Mouse (Mus musculus) thymus, adult 2 months (tissue): ENCODE results near the gene Itgb5. TPM values are rescaled to one million over a fixed set of nuclear protein-coding genes. Genes with fewer than 3 reads are reported as not detected.

Experiments
- DNase-seq: peaks from one replicate; pipeline ENCODE4 v3.0.0; 2021
- H3K27ac ChIP-seq: fragments of 200-500 bp; 2 replicates; pipeline ENCODE4 v1.5.1; 2012; ENCODE audit warnings: low read length, control low read depth; ENCODE audit not compliant: control insufficient read depth, insufficient read depth
- H3K27me3 ChIP-seq: fragments of 200-500 bp; 2 replicates; pipeline ENCODE4 v1.6.1; 2012; ENCODE audit warnings: mild to moderate bottlenecking, low read length, moderate library complexity, mixed read lengths; ENCODE audit not compliant: control insufficient read depth, insufficient read depth
- H3K36me3 ChIP-seq: fragments of 200-500 bp; 2 replicates; pipeline ENCODE4 v1.6.1; 2012; ENCODE audit warnings: mild to moderate bottlenecking, low read length, moderate library complexity; ENCODE audit not compliant: control insufficient read depth, insufficient read depth
- H3K4me1 ChIP-seq: fragments of 200-500 bp; replicated peaks from 2 replicates; pipeline ENCODE4 v1.6.1; 2012; ENCODE audit warnings: low read length; ENCODE audit not compliant: control insufficient read depth, insufficient read depth
- H3K4me3 ChIP-seq: fragments of 200-500 bp; 2 replicates; pipeline ENCODE4 v1.5.1; 2012; ENCODE audit warnings: mild to moderate bottlenecking, low read length, control low read depth, moderate library complexity; ENCODE audit not compliant: control insufficient read depth, insufficient read depth
- CTCF ChIP-seq: fragments of 200-500 bp; IDR thresholded peaks from 2 replicates; pipeline ENCODE4 v1.5.1; 2012; ENCODE audit warnings: mild to moderate bottlenecking, control low read depth, low read length, moderate library complexity, borderline replicate concordance; ENCODE audit not compliant: control insufficient read depth, poor library complexity, insufficient read depth; ENCODE audit errors: extremely low read depth
- POLR2A ChIP-seq: fragments of 200-500 bp; IDR thresholded peaks from 2 replicates; pipeline ENCODE4 v1.6.1; 2012; ENCODE audit warnings: mild to moderate bottlenecking, low read length, control low read depth, moderate library complexity; ENCODE audit not compliant: control insufficient read depth, poor library complexity, insufficient read depth; ENCODE audit errors: extremely low read depth
- WGBS: fragments of 180-500 bp; shearing (Covaris S2); methylation state at CpG from one replicate; pipeline ENCODE4 v1.1.7; 2018; 5-methylcytosine and 5-hydroxymethylcytosine counted together
- polyA plus RNA-seq: library from polyadenylated mRNA; depleted of rRNA; stranded (reverse); fragments of >200 nt; gene quantifications from 2 replicates; pipeline ENCODE4 v1.2.3, GENCODE M21; 2012

Gene Itgb5
- polyA plus RNA-seq, 1 experiment = 28.3 TPM

DNA sequence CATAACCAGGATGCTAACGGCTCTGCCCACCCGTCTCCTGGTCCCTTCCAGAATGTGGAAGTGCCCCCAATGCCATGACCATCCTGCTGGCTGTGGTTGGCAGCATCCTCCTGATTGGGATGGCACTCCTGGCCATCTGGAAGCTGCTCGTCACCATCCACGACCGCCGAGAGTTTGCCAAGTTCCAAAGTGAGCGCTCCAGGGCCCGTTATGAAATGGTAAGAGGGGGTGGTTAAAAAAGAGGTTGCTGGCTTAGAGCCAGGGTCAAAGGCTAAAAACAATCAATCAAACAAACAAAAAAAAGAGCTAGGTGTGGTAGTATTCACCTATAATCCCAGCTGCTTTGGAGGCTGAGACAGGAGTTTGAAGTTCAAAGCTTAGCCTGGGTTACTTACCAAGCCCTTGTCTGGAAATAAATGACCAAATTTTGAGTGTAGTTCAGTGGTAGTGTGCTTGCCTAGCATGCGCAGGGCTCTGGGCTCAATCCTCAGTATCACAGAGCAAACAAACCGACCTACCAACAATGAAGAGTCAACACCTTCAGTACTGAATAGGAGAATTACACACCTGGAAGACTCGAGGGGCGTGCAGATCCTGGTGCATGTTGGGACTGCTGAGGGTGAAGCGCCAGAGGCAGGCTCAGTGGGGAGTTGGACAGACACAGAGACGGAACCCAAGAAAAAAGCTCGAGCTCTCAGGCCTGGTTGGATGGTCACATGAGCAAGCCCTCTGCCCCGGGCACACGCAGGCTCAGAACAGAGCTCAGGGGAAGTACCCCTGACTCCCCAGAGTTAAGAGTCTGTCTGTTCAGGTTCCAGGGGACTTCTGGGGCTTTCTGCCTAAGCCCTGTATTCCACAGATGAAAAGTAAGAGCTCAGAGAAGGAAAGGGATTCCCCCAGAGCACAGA, 118.5 kb downstream of the Itgb5 start:
- no peaks in the 10 kb centered on the region for H3K27me3 ChIP-seq
- no peaks in the 10 kb centered on the region for H3K4me1 ChIP-seq
- no peak overlapping the region for H3K4me3 ChIP-seq
- 94% methylated on average over 17 of the region's 17 CpGs for WGBS
- H3K36me3 ChIP-seq = no peaks in the 10 kb centered on the region
- TF ChIP-seq POLR2A (no peak), CTCF (no peak)
- no peak overlapping the region for H3K27ac ChIP-seq
- no peak for DNase-seq

DNA sequence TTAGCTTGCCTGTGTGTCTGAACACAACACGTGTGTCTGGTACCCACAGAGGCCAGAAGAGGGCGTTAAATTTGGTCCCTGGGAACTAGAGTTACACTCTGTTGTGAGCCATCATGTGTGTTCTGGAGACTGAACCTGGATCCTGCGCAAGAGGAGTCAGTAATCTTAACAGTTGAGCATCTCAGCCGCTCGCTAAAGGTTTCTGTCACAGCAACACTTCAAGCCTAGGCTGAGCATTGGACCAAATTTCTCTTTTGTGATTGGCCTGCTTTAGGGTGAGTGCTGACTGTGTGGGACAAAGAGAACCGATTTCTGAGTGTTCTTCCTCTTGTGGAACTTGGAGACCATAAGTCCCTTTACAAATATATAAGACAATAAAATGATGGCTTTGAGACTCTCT, 120.9 kb downstream of the Itgb5 start:
- no peak for TF ChIP-seq CTCF
- no peak for TF ChIP-seq POLR2A
- Histone ChIP-seq H3K4me1 (no peaks in the 10 kb centered on the region), H3K36me3 (peaks cover 22% of the 10 kb centered on the region), H3K27me3 (no peaks in the 10 kb centered on the region), H3K27ac (no peak overlapping the region), H3K4me3 (no peak overlapping the region)
- WGBS = 80% methylated on average over 6 of the region's 6 CpGs
- no peak for DNase-seq

DNA sequence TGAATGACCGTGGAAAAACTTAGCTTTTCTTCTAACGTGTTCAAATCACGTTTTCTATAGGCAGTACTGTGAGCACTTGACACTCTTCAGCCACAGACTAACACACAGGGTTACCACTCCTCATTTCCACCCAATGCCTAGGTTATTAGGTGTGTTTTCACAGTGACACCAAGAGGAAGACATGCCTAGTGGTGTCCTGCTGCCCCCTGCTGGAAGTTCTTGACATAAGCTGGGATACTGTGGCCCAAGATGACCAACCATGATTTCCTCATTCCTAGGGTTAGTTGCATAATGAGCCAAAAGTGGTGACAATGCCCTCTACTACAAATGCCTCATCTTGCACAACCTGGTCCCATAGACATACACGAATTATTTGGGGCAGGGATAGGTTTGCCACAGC, 121.4 kb downstream of the Itgb5 start:
- TF ChIP-seq CTCF (no peak), POLR2A (no peak)
- peak; percentile 73 for DNase-seq
- Histone ChIP-seq H3K27me3 (no peaks in the 10 kb centered on the region), H3K27ac (no peak overlapping the region), H3K4me1 (no peaks in the 10 kb centered on the region), H3K4me3 (no peak overlapping the region), H3K36me3 (peaks cover 26% of the 10 kb centered on the region)
- 22% methylated on average over 4 of the region's 4 CpGs for WGBS

DNA sequence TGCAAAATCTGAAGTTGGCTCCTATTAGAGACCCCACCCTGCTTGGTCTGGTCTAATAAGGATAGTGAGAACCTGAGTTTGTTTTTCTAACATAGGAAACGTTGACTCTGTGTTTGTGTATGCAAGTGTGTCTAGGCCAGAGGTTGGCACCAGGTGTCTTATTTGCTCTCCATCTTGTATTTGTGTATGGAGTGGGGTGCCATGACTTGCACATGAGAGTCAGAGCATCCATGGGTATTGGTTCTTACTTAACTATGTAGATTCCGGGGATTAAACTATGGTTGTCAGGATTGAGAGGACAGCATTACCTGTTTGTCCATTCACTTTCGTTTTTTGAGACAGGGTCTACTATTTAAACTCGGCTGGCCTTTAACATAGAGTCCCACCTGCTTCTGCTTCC, 123.5 kb downstream of the Itgb5 start:
- no peaks in the 10 kb centered on the region for H3K4me1 ChIP-seq
- WGBS = 96% methylated on average over 4 of the region's 4 CpGs
- H3K27ac ChIP-seq = no peak overlapping the region
- no peak for TF ChIP-seq CTCF
- no peak for TF ChIP-seq POLR2A
- H3K27me3 ChIP-seq = no peaks in the 10 kb centered on the region
- H3K36me3 ChIP-seq = peaks cover 44% of the 10 kb centered on the region
- H3K4me3 ChIP-seq = no peak overlapping the region
- DNase-seq = no peak

DNA sequence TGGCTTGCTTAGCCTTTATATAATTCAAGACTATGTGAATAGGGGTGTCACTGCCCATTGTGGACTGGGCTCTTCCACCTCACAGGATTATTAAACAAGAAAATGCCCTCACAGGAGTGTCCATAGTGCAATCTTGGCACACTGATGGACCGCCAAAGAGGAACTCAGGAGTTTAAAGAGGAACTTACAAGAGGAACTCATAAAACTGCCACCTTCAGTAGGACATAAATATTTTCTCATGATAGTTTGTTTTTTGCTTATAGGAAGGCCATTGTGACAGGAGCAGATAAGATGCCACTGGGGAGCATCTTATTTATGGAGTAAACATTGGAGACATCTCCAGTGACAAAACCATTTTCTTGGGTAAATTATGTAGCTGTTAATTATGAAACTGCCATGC, 125.3 kb downstream of the Itgb5 start:
- peaks cover 55% of the 10 kb centered on the region for H3K36me3 ChIP-seq
- 71% methylated on average over 1 of the region's 1 CpGs for WGBS
- no peak overlapping the region for H3K27ac ChIP-seq
- no peaks in the 10 kb centered on the region for H3K4me1 ChIP-seq
- no peak for DNase-seq
- H3K4me3 ChIP-seq = no peak overlapping the region
- TF ChIP-seq CTCF = no peak
- no peak for TF ChIP-seq POLR2A
- H3K27me3 ChIP-seq = no peaks in the 10 kb centered on the region

DNA sequence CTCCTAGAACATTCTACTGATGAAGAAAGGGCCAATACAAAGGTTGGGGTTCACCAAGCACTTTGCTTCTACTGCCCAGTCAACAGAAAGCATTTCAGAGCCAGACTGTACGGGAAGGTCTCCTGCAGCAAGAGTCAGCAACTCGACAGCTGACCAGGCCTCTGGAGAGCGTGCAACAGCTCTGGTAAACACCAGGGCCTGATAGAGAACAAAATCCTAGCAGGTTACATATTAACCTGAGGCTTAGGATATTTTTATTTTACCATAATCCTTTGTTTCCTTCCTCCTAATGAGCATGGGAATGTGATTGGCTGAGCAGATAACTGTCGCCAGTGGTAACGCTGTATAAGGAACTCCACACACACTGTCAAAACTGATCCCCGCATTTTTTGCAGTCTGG, 134.0 kb downstream of the Itgb5 start:
- peaks cover 21% of the 10 kb centered on the region for H3K36me3 ChIP-seq
- no peak for DNase-seq
- H3K4me3 ChIP-seq = no peak overlapping the region
- H3K27ac ChIP-seq = no peak overlapping the region
- H3K4me1 ChIP-seq = peaks cover 4% of the 10 kb centered on the region
- no peaks in the 10 kb centered on the region for H3K27me3 ChIP-seq
- 94% methylated on average over 6 of the region's 6 CpGs for WGBS
- no peak for TF ChIP-seq POLR2A
- TF ChIP-seq CTCF = no peak
